Mouse (Mus musculus) adrenal gland, postnatal 25 days (tissue): ENCODE measurements around the gene Swi5. TPM values are rescaled to one million over a fixed set of nuclear protein-coding genes. Genes with fewer than 3 reads are reported as not detected.

Experiments
- DNase-seq: peaks from one replicate; pipeline ENCODE4 v3.0.0; 2021; ENCODE audit warnings: mixed read lengths
- long read RNA-seq: library from polyadenylated mRNA; stranded (forward); transcript quantifications from one replicate; pipeline ENCODE4 v2.0.0, GENCODE M21; 2021
- total RNA-seq: library from RNA; stranded (reverse); gene quantifications from 2 replicates; pipeline ENCODE4 v1.2.3, GENCODE M21; 2021

Gene Swi5
- 276 and 297 TPM in 2 replicates for total RNA-seq
- long read RNA-seq, transcript Swi5-207 (5 exons, 768 nt): major isoform, 146 of 221 reads
- long read RNA-seq, partial matches to known transcripts: 11 of 221 reads
- long read RNA-seq, other reads (novel, unspliced or antisense): 58 of 221 reads

DNA sequence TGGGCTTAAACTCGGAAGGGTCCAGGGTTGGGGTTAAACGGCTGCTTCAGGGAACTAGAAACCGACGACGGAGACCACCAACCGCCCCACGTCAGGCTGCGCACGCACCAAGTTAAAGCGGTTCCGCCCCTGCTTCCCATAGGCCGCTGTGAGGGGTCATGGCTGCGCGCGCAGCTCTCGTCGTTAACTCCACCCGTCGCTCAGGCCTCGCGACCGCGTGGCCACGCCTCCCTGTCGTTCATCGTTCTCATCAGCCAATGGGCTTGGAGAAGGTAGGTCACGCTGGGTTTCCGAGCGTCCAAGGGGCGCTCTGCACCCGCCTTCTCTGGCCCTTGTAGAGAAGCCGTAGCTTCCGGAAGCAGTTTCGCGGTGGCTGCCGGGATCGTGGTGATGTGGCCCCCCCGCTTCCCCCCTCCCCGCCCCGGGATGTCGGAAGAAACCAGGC, at the start of gene Swi5:
Gene Swi5 (minus strand): TSS at position 153 of the 445 bp plus-strand sequence.
- peak; percentile 99 for DNase-seq

DNA sequence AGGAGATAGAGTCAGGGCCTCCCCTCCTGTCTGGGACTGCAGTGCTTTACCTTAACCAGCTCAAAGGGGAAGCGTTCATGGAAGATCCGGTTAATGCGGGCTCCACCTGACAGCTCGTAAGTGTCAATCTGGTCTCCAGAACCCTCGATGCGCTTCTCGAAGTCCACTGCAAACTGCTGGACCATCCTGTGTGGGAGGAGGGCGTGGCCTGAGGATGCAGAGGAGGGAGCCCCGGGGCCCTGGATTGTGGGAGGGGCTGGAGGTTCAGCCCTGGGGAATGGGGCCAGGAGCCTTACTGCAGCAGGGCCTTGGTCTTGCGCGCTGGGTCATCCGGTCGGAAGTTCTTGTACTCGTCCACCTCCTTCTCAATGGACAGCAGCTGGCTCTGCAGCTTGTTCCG, 48.0 kb upstream of the Swi5 start:
- no peak for DNase-seq

DNA sequence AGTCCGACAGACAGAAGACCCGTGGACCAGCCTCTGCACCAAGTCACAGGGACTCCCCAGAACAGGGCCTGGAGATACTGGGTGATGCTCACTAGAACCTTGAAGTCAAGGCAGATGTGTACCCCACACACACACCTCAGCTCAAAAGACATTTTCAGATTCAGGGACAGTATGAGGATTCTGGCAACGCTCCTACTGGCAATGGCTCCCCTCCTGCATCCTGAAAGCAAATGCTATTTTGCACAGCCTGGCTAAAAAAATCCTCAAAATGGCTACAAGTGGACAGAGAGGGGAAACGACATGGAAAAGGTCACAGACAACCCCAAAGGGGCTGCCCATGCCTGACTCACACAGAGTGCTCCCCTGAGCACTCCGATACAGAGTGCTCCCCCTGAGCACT, 44.3 kb upstream of the Swi5 start:
- DNase-seq: no peak

DNA sequence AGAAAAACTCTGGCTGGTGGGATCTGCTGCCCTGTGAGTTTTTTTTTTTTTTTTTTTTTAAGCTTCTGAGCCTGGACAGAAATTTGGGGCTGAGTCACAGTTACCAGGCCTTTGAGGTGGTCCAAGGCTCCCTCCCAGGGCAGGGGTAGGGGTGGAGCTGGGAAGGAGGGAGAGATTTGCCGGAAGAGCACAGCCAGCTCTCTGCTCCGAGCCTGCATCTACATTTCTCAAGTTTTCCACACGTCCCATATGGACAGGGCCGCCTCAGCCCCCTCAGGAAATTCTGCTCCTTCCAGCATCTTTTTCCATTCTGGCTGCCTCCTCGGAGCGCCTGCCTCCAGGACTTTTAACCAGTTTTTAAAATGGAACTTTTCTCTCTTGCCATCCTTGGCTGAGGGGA, 41.7 kb upstream of the Swi5 start:
- DNase-seq: no peak

DNA sequence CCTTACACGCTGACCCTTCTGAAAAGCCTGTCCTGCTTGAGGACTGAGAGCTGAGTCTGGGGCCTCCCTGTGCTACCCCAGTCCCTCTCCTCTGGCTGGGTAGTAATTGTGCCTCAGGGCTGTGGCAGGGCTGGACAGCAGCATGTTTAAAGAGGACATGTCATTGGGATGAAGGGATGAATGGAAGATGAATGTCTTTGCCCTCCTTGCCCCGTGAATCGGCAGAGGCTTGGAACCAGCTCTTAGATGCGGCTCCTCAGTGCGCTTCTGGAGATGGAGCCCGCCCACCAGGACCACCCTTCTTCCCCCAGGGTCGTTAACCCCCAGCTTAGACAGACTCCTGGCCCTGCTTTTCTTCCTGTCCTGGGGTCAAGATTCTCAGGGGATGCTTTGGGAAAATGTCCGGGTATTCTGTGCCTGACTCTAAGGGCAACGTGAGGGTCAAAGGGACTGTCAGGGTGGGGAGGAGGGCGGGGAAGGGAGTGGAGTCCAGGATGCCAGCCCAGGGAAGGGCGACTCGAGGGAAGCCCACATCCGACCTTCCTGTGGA, 41.1 kb upstream of the Swi5 start:
- no peak for DNase-seq

DNA sequence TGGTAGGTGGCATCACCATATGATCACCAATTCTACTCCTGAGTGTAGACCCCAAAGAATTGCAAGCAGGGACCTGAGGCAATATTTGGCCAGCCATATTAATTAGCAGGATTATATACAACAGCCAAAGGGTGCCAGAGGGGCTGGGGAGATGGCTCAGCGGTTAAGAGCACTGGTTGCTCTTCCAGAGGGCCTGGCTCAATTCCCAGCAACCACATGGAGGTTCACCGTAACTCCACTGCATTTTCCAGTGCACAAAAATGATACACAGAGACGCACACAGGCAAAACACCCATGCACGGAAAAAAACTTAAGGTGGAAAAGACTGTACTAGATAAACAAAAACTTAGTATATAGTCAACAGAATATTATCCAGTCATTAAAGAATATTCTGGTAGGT, 39.3 kb upstream of the Swi5 start:
- no peak for DNase-seq

DNA sequence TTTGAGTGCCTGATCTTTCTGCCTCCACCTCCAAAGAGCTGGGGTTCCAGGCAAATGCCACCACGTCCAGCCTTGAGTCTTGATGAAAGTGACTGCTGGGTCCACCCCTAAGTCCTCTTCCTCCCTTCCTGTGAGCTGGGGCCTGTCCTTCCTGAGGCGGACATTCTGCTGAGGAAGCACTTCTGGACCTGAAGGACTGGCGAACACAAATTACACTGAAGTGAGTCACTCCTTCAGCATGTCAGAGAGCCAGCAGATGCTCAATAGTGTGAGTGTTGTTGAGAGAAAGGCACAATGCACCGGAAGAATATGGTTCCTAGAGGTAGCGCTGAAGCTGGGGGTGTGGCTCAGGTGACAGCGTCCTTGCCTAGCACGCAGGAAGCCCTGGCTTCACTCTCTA, 37.5 kb upstream of the Swi5 start:
- no peak for DNase-seq

DNA sequence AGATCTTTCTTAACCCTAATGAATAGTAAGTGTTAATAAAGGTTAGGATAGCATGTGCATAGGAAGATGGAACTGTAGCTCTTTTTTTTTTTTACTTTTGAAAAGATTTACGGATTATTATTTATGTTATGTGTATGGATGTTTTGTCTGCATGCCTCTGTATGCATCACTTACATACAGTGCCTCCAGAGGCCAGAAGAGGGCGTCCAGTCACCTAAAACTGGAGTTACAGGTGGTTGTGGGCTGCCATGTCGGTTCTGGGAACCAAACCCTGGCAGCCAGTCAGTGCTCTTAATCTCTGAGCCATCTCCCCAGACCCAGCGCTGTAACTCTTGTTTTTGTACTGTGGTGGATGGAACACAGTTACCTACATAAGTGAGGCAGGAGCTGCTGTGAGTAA, 36.4 kb upstream of the Swi5 start:
- DNase-seq: no peak

DNA sequence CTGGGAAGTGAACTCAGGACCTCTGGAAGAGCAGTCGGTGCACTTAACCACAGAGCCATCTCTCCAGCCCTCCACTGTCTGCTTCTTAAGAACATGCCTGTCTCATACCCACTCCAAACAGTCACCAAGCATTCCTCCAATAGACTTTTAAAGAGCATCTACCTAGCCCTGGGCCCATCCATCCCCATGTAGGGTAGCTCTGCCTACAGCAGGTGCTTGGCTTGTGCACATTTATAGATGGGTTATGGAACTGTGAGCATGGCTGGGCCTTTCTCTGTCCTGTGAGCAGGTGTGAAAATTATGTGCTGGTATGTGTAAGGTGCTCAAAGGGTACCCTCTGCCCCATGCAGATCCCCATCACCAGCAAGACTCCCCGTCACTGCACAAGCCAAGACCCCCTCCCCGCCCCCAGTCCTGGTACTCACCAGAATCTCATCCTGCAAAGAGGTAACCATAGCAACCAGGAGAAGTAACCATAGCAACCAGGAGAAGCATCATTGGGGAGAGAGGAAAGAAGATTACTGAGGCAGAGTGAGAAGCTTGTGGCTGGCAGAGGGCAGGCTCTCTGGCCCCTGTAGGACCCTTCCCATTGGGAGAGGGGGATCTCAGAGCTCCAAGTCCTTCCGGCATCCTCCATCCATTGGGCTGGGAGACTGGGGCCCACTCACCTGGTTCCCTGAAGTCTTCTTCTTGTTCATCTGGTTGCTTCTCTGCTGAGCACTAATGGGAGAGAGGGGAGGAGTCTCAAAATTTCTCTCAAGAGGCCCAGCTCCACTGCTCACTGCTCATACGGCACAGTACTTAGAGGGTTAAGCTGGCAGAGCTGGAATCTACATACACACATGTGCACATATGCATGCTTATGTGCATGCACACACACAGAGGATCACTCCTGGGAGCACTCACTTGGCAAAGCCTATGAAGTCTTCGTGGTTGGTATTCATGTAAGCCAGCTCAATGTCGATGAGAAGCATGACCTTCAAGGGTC, 35.2 kb upstream of the Swi5 start:
- no peak for DNase-seq

DNA sequence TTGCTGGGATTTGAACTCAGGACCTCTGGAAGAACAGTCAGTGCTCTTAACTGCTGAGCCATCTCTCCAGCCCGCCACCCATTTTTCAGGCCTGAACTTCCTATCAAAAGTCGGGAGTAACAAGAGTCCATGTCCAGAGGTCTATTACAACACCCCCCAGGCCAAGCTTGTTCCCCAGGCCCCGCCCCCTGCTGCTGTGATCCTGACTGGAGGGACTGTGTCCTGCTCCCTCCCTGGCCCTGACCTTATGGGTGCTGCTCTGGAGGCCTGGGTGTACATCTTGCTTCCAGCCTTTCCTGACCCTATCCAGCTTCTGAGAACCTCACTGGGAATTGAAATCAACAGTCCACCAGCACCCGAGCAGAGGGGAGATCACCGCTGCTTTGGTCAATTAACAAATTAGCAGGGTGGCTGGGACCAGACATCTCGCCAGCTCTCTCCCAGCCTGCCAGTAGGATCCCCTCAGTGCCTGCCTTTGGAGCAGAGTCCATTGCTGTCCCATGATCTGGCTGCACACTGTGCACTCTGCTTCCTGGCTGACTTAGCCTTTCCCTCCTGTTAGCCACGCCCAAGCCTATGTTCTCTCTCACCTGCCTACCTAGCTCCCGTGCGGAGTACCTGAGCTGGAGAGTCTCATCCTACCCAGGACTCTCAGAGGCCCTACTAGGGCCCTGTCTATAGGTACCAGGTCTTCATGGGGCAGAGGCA, 33.9 kb upstream of the Swi5 start:
- DNase-seq: no peak

DNA sequence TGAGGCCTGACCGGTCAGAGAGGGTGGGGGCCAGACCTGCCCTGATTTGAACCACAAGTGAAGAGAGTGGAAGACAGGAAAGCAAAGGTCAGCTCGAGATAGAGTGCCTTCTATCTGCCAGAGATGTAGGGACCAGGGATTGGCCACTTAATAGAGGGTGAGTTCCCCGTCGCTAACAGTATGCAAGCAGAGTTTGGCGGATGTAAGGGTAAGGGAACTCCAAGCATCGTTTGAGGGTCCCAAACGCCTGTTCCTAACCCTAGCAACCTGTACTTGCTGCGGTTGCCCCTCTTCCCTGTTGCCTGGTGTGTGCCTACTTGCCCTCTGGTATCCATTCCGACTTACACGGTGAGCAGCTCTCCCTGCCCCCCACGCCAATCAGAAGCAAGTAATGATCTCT, 32.8 kb upstream of the Swi5 start:
- DNase-seq: no peak

DNA sequence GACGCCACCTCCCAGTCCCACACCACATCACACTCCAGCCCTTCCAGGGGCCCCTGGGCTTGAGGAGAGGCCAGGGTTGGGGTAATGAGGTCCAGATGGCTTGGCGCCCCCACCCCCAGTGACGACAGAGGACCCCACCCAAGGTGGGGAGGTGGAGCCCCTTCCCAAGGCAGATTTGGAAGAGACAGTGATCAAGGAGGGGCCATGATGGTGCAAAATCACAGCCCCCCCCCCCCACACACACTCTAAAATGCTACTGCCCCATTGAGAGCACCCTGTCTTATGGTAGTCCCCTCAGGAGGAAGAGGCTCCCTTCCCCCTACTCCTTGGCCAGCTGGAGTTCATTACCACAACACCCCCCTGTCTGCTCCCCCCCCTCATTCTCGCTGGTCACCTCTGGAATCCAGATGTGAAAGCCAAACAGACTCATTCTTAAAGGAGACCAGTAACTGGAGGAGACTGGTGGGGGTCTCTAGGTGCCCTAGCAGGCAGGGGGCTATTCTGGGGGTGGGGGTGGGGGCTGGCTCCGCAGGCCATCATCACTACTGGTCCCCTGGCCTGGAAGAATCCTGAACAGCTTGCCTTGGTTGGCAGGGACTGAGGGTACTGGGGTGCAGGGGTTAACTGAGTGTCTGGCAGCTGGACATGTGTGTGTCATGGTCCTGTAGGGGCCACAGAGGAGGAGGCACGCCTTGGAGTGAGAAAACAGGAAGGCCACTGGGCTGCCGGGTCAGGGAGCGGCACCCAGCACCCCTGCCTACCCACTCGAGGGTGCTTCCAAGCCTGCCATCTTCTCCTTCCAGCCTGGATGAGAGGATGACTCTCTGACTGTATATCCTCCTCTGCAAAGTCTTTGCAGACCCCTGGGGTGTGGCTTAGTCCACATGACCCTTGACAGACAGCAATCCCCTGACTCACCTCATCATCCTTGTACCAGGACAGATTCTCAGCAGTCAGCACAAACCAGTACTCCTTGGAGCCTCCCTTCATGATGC, 32.0 kb upstream of the Swi5 start:
- DNase-seq: no peak

DNA sequence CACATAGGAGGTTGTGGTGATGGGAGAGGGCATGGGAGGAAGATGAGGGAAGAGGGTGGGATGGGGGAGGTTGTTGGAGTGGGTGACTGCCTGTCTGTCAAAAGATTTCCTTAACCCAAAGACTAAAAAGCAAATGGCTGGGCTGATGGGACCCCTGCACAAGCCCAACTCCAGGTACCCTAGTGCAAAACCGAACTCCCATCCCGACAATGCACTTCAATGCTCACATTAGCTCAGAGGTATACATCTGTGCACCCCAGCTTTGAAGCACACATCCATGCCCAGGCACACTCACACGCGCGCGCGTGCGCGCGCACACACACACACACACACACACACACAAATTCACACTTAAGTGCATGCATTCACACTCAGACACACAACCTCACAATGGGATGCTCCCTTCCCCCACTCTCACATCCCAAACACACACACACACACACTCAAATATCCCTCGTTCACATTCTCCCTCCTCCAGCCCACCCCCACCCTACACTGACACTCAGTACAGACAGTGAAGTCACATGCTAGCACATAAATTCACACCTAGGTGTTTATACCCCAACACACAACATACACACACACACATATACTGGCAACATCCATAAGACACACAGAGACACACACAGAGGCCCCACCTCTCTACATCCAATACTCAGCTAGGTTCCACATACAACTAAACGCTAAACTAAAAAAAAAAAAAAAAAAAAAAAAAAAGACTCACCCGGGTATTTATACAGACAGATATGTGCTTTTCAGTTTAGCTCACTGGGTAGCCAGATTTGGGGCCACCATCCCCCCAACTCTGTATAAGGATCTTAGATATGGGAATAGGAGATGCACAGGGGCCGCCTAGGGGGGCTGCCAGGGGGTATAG, 31.1 kb upstream of the Swi5 start:
- DNase-seq: no peak

DNA sequence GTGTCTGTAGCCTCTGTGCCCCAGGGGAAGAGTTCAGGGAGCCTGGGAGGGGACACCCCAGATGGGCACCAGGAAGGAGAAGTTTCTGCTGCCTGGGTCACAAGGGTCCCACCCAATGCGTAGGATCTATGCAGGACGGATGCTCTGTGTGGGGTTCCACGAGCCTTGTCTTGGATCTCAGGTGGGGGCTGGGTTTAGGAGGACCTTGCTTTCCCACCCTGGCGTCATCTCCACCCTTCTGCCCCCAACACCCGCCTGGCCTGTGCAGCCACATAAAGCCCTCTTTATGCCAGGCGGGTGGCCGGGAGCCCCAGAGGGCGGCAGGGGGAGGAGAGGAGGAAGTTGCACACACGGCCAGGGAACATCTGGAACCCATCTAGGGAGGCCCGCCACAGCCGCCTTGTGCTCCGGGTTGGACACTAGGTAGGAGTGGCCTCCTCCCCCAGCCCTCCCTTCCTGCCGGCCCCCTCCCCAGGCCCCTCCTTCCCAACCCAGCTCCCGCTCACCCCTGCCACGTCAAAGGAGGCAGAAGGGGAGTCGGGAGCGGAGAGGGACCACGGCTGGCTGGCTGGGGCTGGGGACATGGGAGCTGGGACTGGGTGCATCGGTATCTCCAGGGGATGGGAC, 30.0 kb upstream of the Swi5 start:
- DNase-seq: no peak

DNA sequence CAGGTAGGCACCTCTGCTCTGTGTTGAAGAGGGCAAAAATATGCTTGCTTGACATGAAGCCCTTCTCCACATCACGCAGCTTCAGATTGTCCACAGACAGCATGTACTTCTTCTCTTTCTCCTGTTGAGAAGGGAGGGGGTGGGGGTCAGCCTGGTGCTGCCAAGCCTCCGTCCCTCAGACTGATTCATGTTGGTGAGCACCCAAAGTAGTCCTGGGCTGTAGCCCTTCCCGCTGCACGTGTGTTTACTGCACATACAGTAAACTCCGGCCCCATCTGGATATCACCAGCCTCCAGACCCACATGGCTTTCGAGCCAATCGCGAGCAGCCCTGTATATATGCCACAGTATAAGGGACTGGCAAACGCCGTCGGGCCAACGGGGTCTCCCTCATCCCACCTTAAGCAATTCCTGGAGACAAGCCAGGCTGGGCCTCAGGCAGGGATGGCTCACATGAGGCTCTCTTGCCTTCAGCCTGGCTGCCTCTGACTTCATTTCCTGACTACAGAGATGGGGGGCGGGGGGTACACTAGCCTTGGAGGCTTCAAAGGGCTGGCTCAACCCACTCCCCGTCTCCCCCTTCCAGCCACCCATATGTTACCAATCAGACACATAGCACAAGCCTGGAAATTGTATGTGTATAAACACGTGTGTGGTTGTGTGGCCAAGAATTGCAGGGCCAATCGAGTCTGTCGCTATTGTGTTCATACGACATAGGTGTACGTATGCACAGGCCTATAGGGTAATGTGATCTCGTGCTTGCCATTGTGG, 29.2 kb upstream of the Swi5 start:
- DNase-seq: no peak

DNA sequence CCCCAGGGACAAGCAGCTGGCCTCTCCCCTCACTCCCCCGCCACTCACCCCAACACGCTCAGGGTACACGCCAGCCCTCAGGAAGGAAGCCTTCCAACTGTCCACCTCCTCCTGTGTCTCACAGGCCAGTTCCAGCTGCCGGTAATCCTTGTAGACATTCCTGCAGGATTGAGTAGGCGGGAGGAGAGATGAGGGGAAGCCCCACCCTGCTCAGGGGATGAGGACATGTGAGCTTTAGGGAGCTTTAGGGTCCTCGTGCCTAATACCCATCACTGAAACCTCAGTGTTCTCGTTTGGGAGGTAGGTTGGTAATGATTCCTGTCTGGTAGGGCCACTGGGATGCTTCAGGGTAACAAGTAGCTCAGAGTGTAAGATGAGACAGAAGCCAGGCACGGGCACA, 27.9 kb upstream of the Swi5 start:
- DNase-seq: no peak

DNA sequence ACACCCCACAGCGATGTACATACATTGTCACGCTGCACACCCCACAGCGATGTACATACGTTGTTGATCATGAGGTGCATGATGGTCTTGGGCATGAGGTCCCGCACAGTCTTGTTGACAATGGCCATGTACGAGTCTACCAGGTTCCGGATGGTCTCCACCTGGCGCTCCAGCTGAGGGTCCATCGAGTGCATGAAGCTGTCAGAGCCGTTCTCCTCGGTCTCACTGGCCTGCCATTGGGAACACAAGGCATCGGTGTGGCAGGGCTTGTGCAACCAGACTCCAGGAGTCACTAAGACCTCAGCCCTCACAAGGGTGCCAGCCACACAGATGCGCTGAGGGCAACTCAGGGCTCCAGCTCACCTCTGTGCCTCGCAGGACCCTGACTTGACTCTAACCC, 27.0 kb upstream of the Swi5 start:
- no peak for DNase-seq

DNA sequence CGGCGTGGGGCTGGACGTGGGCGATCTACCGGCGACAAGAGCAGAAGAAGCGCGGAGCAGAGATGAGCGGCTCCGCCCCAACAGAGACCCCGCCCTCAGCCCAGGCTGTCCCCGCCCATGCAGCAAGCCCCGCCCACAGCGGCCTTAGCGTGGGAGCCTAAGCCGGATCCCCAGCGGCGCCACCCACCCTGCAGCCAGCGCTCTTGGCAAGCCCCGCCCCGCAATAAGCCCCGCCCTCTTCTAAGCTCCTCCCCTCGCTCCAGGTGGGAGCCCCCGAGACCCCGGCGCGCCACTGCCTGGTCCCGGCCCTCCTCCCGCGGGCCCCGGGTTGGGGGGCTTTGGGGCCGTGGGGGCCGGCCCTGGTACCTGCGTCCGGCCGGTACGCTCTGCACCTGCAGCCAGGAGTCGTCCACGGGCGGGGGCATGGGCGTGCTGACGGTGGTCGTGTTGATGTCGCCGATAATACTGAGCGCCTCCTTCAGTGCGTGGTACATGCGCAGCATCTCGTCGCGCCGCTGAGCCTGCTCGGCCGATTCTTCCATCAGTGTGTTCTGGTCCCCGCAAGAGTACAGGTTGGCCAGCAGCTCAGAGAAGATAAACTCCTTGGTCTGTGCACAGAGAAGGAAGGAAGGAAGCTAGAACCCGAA, 24.6 kb upstream of the Swi5 start:
- DNase-seq: peak; percentile 88
